8 mouse cellular contexts compared by ENCODE assay signal in genomic region chr6:34862791-34863403, GRCm38 (mm10). TPM values are rescaled to one million over a fixed set of nuclear protein-coding genes. Genes with fewer than 3 reads are reported as not detected.
DNase-seq lines count a peak whose midpoint lies in the region; ATAC-seq and TF ChIP-seq lines count a peak whose summit lies in the region.

Tmem140 (plus strand) TSS chr6:34863146.

- H3K27ac ChIP-seq in midbrain, embryonic 13.5 days, result no peak within 1 kb of the TSS

- peaks cover 8% of the 10 kb centered on the region; the same call in 1 of the 2 replicates for H3K4me1 ChIP-seq in midbrain, embryonic 13.5 days (replicated peaks)

- DNase-seq in 3T3-L1 (ENCODE audit: low read depth, low spot score), result peak; percentile 77
- peak; percentile 44 for DNase-seq in Patski (ENCODE audit: low read depth, low spot score)
- no peak for DNase-seq in gastrocnemius, postnatal 14 days
- DNase-seq in kidney, adult 11 months, result peak; percentile 70
- DNase-seq in lung, postnatal 10 days, result peak; percentile 67
- peak; percentile 77 for DNase-seq in thymus, postnatal 0 days (ENCODE audit: low spot score)
- DNase-seq in cerebellum, postnatal 25 days, result no peak

- intact Hi-C loops in gastrocnemius, postnatal 14 days (cut with DNase I; ENCODE audit: low total_unique reads), result no loop called here

- POLR2A ChIA-PET in Patski (lab: Charles Lee), result interaction anchor here (0.8 to 1.3 kb wide), 3 partner anchors 15 to 264 kb away, joined by 3 to 6 read pairs (median 3); partner anchors contain the start of genes Agbl3 and Cyren

- TF ChIP-seq CTCF in Patski (IDR thresholded peaks at IDR 0.05), result no peak

- H3K4me2 ChIP-seq in midbrain, embryonic 13.5 days (replicated peaks), result no peak within 1 kb of the TSS

- H3K4me3 ChIP-seq in midbrain, embryonic 13.5 days (replicated peaks), result no peak within 1 kb of the TSS

- H3K27me3 ChIP-seq in Patski, result no peaks in the 10 kb centered on the region
- H3K27me3 ChIP-seq in midbrain, embryonic 13.5 days, result no peaks in the 10 kb centered on the region

- no peaks in the 10 kb centered on the region for H3K36me3 ChIP-seq in midbrain, embryonic 13.5 days

- H3K9me3 ChIP-seq in midbrain, embryonic 13.5 days, result no peaks in the 10 kb centered on the region

- ATAC-seq in Patski, result peak; percentile 66
- ATAC-seq in midbrain, embryonic 13.5 days, result no peak

- CTCF ChIA-PET in Patski (lab: Charles Lee), result interaction anchor here (0.9 to 1.3 kb wide), 2 partner anchors 15 to 380 kb away, joined by 3 to 8 read pairs; partner anchors contain the start of gene Cyren

- 71% methylated on average over 11 of the region's 11 CpGs for WGBS in midbrain, embryonic 13.5 days

- in situ Hi-C loops in Patski (cut with MboI; ENCODE audit: low pct_unique_long_range_greater_than_20kb), result no loop called here

- no peak within 1 kb of the TSS for H3K9ac ChIP-seq in midbrain, embryonic 13.5 days (replicated peaks)

RNA-seq across cellular contexts. Expression of gene Tmem140, which starts in this region (rescaled TPM):
- 16.9 TPM for polyA plus RNA-seq in Patski (2021)
- 10 to 100 TPM; 12.7 to 15.5 TPM for total RNA-seq in gastrocnemius, postnatal 14 days (2021)
- 8.4 and 10.0 TPM in 2 replicates for polyA plus RNA-seq in thymus, postnatal 0 days (2015; fragmentation: Nextera tagmentation; extraction: Ambion mirVana)
- polyA plus RNA-seq in midbrain, embryonic 13.5 days (2015; fragmentation: Nextera tagmentation; extraction: Ambion mirVana), result 0.96 and 1.5 TPM in 2 replicates

Comparison
In these comparisons a context has a peak if more than half of its experiments do, and no peak if none do; other contexts are left out.
1. DNase-seq: peak in 3T3-L1 (single experiment), Patski (single experiment), kidney, adult 11 months (single experiment), lung, postnatal 10 days (single experiment) and thymus, postnatal 0 days (single experiment); none in gastrocnemius, postnatal 14 days (single experiment) and cerebellum, postnatal 25 days (0 of 2).